Mouse (Mus musculus): ENCODE data around the gene Sipa1l1.

The Sipa1l1 gene

DNA sequence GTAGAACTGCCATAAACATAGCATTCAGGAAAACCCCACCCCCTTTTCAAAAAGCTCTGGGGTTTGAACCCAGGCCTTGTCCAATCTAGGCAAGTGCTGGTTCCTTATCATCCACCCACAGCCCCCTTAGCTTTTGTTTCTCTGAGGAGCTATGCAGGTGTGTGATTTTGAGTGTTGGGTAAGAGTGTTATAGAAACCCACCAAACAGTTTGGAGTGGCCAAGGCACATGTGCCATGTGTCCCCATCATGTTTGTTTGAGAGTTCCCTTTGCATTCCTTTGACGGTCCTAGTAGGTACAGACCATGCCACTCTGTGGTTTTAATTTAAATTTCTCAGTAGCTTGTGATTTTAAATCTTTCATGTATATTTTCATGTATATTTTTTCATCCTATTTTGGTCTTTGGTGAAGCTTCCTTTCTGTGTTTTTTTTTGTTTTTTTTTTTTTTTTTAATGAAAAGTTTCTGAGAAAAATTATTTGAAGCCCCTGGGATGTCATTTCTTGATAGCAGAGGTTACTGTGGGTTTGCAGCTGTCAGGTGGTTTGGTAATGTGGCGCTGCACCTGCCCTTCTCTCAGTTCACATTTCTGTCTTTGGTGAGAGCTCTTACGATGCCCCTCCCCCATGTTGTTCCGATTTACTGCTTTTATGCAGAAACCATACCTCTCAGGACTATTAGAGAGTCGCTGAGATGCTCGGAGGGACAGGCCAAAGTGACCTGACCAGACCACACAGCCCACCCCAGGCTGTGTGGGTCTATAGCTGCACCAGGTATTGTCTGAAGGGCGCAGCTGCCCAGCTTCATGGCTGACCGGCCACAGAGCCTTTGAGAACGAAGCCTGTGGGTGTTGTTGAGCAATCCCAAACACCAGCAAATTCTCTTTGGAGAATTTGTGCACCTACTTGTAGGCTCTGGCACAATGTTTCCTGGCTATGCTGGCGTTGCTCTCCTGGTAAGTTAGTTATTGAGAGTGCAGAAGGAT lies 126.1 kb downstream of the Sipa1l1 start:
- peak in 1 of 2 experiments; percentile 57 for DNase-seq (ENCODE audit: low spot score in 2 of 2)

GRCm38 (mm10) chr12:82296276-82296675 lies 127.2 kb downstream of the Sipa1l1 start:
- DNase-seq (ENCODE audit: low spot score in 2 of 2): no peak

DNA sequence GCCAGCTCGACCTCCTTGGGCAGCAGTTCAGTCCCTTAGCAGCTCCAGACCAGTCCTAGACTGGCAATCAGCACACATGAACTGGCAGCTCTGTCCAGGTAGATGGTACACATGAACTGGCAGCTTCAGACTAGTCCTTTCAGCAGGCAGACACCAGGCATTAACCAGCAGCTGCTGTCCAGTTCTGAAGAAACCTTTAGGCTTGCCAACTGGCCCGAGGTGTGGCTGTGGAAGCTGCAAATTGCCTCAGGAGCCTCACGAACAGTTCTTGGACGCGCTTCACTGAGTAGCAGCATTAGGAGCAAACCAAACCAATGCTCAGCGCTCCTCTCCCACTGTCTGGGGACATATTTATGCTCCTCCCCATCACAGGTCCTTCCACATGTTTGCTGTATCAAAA lies 128.1 kb downstream of the Sipa1l1 start:
- peak in 1 of 2 experiments; percentile 52 for DNase-seq (ENCODE audit: low spot score in 2 of 2)

DNA sequence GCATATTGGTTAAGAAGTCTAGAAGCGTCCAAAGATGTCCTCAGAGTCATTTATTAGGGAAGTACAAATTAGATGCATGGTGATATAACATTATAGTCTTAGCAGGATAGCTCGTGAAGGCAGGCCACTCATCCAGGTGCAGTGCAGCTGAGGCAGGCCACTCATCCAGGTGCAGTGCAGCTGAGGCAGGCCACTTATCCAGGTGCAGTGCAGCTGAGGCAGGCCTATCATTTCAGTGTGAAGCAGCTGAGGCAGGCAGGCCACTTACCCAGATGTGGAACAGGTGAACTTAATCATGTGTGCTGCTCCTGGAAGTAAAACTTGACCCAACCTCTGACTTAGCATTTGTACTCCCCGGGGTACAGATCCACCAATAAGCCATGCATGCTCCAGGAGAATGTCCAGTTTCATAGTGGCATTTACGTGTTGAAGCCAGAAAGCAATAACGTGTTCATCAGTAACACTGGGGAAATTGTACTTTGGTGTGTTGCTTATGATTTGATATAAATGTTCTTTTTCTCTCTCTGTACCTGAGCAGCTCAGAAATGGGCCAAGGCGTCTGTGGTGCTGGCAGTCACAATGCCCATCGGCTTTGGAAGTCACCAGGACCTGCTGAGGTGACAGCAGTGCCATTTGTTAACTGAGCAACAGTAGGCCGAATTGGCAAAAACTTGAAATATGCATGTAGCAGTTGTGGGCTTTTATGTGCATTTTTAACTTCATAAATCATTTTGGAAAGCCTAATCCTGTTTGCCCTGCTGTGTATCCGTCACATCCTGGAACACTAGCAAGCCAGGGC lies 129.7 kb downstream of the Sipa1l1 start:
- peak in 1 of 2 experiments; percentile 47 for DNase-seq (ENCODE audit: low spot score in 2 of 2)

DNA sequence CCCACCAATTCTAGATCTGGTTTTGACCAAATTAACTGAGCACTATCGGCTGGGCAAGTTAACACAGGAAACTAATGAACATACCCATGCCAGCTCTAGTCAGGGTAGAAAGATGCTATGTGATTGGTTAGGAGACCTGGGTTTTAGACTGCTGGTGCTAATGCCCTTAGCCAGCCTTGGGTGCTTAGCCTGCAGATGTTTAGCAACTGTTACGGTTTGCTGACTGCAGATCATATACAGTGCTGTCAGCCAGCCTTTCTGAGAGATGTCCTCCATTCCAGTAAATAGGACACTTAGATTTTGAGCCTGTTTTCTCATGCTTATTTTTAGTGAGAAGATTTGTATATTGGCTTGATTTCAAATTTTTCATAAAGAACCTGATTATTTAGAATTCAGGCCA lies 135.0 kb downstream of the Sipa1l1 start:
- DNase-seq (ENCODE audit: low spot score in 2 of 2): peak in 1 of 2 experiments; percentile 40

DNA sequence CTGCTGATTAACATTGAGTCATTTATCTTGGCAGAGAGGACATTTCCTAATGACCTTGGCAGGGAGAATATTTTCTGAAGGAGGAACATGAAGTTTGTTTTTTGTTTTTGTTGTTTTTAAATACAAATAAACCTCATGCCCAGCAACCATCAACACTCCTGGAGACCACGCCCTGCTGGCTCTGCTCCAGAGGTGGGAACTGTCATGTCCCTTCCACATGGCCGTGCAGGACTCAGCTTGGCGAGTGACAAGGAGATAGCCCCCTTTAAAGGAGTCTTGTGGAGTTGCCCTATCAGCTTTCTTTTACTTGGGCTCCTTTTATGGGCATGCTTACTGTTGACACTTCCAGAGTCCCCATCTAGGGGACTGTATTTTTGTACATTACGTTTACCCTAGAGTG lies 136.9 kb downstream of the Sipa1l1 start:
- DNase-seq (ENCODE audit: low spot score in 2 of 2): no peak

DNA sequence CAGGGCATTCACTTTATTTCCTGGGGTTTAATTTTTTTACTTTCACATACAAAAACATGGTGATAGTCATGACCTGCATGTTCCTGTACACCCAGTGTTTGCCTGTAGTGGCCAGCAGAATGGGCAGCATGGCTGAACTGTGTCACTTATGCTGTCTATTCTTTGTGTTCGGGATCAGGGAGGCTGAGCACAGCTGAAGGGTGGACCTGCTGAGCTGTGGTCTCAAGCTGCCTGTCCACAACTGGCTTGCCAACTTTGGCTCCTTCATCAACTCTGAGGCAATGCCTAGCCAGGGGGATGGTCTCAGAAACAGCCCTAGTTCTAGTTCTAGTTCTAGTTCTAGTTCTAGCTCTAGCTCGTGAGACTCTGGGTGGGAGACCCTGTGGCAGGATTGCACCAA lies 142.5 kb downstream of the Sipa1l1 start:
- DNase-seq (ENCODE audit: low spot score in 2 of 2): no peak

- no peak for DNase-seq (ENCODE audit: low spot score in 2 of 2)
Observed at GRCm38 (mm10) chr12:82312091-82312820, 143.1 kb downstream of the Sipa1l1 start.

GRCm38 (mm10) chr12:82313091-82313490 lies 144.0 kb downstream of the Sipa1l1 start:
- DNase-seq (ENCODE audit: low spot score in 2 of 2): no peak

DNA sequence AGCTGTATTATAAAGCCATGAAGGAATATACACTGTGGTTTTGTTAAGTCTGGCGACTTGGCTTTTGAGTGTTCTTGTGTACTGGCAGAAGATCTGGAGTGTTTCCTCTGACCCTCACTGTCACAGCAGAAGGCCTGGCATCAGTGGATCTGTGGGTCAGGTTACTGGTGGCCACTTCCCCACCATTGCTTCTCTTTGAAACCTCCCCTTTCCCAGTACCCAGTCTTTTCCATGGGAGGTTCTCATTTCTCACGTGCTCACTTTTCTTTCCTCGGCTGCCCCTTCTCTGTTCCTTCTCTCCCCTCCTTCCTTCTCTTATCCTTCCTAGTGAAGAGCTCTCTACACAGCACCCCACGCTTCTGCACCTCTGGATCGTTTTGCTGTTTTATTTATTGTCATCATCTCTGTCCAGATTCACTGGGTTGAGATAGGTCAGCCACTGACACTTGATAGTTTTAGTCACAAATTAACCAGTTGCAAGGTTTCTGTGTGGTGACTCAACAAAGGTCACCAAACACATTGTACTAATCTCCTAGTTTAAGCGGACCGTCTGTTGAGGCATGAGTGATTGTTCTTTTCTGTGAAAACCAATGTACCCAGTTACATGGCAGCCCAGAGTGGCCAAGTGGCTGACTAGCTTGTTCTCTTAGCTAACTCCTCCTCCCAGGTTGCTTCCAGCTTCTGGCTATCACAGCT lies 150.5 kb downstream of the Sipa1l1 start:
- DNase-seq (ENCODE audit: low spot score in 2 of 2): no peak

GRCm38 (mm10) chr12:82320204-82320603 lies 151.1 kb downstream of the Sipa1l1 start:
- DNase-seq (ENCODE audit: low spot score in 2 of 2): no peak

GRCm38 (mm10) chr12:82321397-82321796 lies 152.3 kb downstream of the Sipa1l1 start:
- no peak for DNase-seq (ENCODE audit: low spot score in 2 of 2)

DNA sequence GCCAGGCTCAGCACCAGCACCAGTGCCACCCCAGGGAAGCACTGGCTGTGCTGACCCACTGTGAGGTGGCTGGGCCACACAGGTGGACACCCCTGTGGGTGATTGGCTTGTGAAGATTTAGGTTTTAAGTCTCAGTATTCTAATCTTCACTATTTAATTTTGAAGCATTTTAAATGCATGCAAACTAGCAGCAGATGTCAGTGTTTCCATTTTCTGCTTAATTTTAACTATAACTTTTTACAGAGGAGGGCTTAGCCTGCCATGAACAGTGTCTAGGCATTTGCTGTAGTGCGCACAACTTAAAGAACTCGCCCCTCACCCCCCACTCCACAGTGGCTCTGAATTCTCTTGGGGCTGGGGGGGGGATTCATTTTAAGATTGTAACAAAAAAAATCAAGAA lies 152.7 kb downstream of the Sipa1l1 start:
- DNase-seq (ENCODE audit: low spot score in 2 of 2): no peak

GRCm38 (mm10) chr12:82322759-82323451 lies 153.8 kb downstream of the Sipa1l1 start:
- DNase-seq (ENCODE audit: low spot score in 2 of 2): no peak

GRCm38 (mm10) chr12:82324621-82325020 lies 155.5 kb downstream of the Sipa1l1 start:
- DNase-seq (ENCODE audit: low spot score in 2 of 2): no peak

DNA sequence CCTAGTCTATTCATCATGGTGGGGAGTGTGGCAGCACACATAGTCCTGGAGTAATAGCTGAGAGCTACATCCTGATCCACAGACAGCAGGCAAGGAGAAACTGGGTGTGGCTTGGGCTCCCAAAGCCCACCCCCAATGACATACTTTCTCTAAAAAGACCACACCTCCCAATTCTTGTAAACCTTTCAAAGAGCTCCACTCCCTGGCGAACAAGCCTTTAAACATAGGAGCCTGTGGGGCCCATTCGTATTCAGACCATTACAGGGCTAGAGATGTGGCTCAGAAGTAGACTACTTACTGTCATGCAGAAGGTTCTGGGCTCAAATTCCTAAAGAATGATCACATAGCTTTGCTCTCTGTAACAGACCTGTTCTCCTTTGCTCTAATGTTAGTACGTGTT lies 156.4 kb downstream of the Sipa1l1 start:
- DNase-seq (ENCODE audit: low spot score in 2 of 2): no peak

- no peak for DNase-seq (ENCODE audit: low spot score in 2 of 2)
Observed at GRCm38 (mm10) chr12:82326438-82326837, 157.3 kb downstream of the Sipa1l1 start.

- DNase-seq (ENCODE audit: low spot score in 2 of 2): no peak
Observed at GRCm38 (mm10) chr12:82328112-82328511, 159.0 kb downstream of the Sipa1l1 start.

GRCm38 (mm10) chr12:82332836-82333614 lies 163.9 kb downstream of the Sipa1l1 start:
- DNase-seq (ENCODE audit: low spot score in 2 of 2): no peak

DNA sequence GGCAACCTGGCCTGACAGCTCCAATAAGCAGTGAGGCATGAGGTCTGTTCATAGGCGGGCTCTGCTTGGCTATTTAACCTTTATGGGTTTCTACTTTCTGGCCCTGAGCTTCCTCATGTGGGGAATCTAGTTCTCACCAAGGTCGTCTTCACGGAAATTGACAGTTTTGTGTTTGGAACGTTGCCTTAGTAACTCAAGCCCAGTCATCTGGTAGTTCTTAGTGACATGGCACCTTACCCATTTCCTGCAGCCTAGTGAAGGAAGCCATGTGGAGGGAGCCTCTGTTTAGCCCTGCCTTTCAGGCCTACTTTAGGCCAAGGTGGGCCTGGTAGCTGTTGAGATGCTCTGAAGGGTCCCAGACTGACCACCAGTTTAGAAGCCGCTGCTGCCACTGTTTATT lies 164.9 kb downstream of the Sipa1l1 start:
- no peak for DNase-seq (ENCODE audit: low spot score in 2 of 2)

Data from spleen, postnatal 4 days (tissue).